In genomic region chr7:142400112-142400749, GRCm38 (mm10) we compare ENCODE assay signal across 24 mouse cellular contexts. TPM values are rescaled to one million over a fixed set of nuclear protein-coding genes. Genes with fewer than 3 reads are reported as not detected.
DNase-seq lines count a peak whose midpoint lies in the region; ATAC-seq lines count a peak whose summit lies in the region.
"Had no signal": no experiment of that assay in that cellular context is flagged by ENCODE, and none has a peak within 500 bp of the region (broad histone marks: within the 10 kb centered on the region; RNA-seq: fewer than 3 reads in every experiment).

No protein-coding gene starts in this region.

- no peak overlapping the region for H3K9ac ChIP-seq in forebrain, embryonic 14.5 days (ENCODE audit: low read length)
- H3K9ac ChIP-seq: forebrain, embryonic 12.5 days; heart, embryonic 12.5 days had no signal

- no peak for ATAC-seq in forebrain, embryonic 14.5 days
- ATAC-seq in cerebellum, adult (ENCODE audit: insufficient number of reproducible peaks, low FRiP score, low TSS enrichment) = no peak
- ATAC-seq: CD4-positive, CD25-positive, alpha-beta regulatory T cell, adult 4 months; hindbrain, embryonic 16.5 days; midbrain, embryonic 16.5 days had no signal

- DNase-seq in forebrain, embryonic 10.5 days (ENCODE audit: extremely low spot score, low spot score) = no peak
- DNase-seq in forebrain, embryonic 14.5 days (ENCODE audit: low spot score) = no peak
- DNase-seq in layer of hippocampus, adult 9-11 months = peak; percentile 80
- no peak for DNase-seq in layer of hippocampus, adult 8-10 months (ENCODE audit: low spot score in 2 of 2)
- peak; percentile 31 to 38 for DNase-seq in right cerebral cortex, adult 2 months (ENCODE audit: low spot score in 2 of 2)
- DNase-seq in right cerebral cortex, postnatal 25 days = no peak
- DNase-seq in yolk sac, embryonic 10.5 days (ENCODE audit: low spot score) = no peak
- DNase-seq: cerebellum, adult 18-20 months; heart, postnatal 36 days; liver, embryonic 13.5 days; thymus, postnatal 14 days had no signal

- H3K9me3 ChIP-seq in forebrain, embryonic 10.5 days = no peaks in the 10 kb centered on the region
- no peaks in the 10 kb centered on the region for H3K9me3 ChIP-seq in forebrain, embryonic 14.5 days (replicated peaks; ENCODE audit: control insufficient read depth, low read length)
- H3K9me3 ChIP-seq: forebrain, embryonic 12.5 days; G1E; heart, embryonic 12.5 days; liver, embryonic 13.5 days had no signal

- H3K36me3 ChIP-seq in forebrain, embryonic 10.5 days (replicated peaks) = no peaks in the 10 kb centered on the region
- no peaks in the 10 kb centered on the region for H3K36me3 ChIP-seq in forebrain, embryonic 14.5 days (ENCODE audit: control insufficient read depth, insufficient read depth, low read length)
- H3K36me3 ChIP-seq: forebrain, embryonic 12.5 days; G1E; heart, embryonic 12.5 days; liver, embryonic 13.5 days had no signal

- peaks cover 33% of the 10 kb centered on the region for H3K4me1 ChIP-seq in forebrain, embryonic 10.5 days
- 0 out of 2 replicates have a peak, but pooled peaks cover 3% of the 10 kb centered on the region for H3K4me1 ChIP-seq in forebrain, embryonic 14.5 days (ENCODE audit: control insufficient read depth, insufficient read depth, low read length)

- H3K27me3 ChIP-seq in forebrain, embryonic 10.5 days (ENCODE audit: poor library complexity, severe bottlenecking) = peaks cover 63% of the 10 kb centered on the region
- no peaks in the 10 kb centered on the region for H3K27me3 ChIP-seq in forebrain, embryonic 14.5 days (replicated peaks; ENCODE audit: control insufficient read depth, insufficient read depth, low read length)
- H3K27me3 ChIP-seq: heart, embryonic 12.5 days; liver, embryonic 13.5 days had no signal

- peak overlapping the region; percentile 60; the same call in 1 of the 2 replicates for H3K27ac ChIP-seq in forebrain, embryonic 10.5 days
- no peak overlapping the region for H3K27ac ChIP-seq in forebrain, embryonic 14.5 days (ENCODE audit: low read depth, low read length)
- H3K27ac ChIP-seq: forebrain, embryonic 12.5 days; liver, embryonic 13.5 days had no signal

- H3K4me3 ChIP-seq in forebrain, embryonic 10.5 days = no peak overlapping the region
- no peak overlapping the region for H3K4me3 ChIP-seq in forebrain, embryonic 14.5 days (ENCODE audit: low read depth, low read length)
- H3K4me3 ChIP-seq: forebrain, embryonic 12.5 days; heart, embryonic 12.5 days; liver, embryonic 13.5 days had no signal

- H3K4me2 ChIP-seq in forebrain, embryonic 14.5 days (ENCODE audit: low read length) = no peak overlapping the region
- H3K4me2 ChIP-seq: forebrain, embryonic 12.5 days; heart, embryonic 12.5 days; liver, embryonic 13.5 days had no signal

- WGBS in forebrain, embryonic 10.5 days = 58% methylated on average over 7 of the region's 7 CpGs
- WGBS in forebrain, embryonic 14.5 days = 49% methylated on average over 7 of the region's 7 CpGs

RNA-seq across cellular contexts. Expression of gene Ctsd, which starts 12.4 kb away (rescaled TPM):
- polyA plus RNA-seq in forebrain, embryonic 10.5 days (2016; fragmentation: Nextera tagmentation; extraction: Ambion mirVana) = 135 and 142 TPM in 2 replicates
- polyA plus RNA-seq in forebrain, embryonic 14.5 days (2014; fragmentation: Nextera tagmentation; extraction: Ambion mirVana) = 261 and 263 TPM in 2 replicates
- 1,000 to 10,000 TPM in 2 of 4 experiments, 100 to 1,000 TPM in 2; 302 to 1,974 (median 897) TPM for total RNA-seq in layer of hippocampus, adult 8-10 months (2022)

RNA-seq across cellular contexts. Expression of gene Gm49369, which starts 17.8 kb away (rescaled TPM):
- polyA plus RNA-seq in forebrain, embryonic 10.5 days (2016; fragmentation: Nextera tagmentation; extraction: Ambion mirVana) = not detected in 2 replicates
- not detected in 2 replicates for polyA plus RNA-seq in forebrain, embryonic 14.5 days (2014; fragmentation: Nextera tagmentation; extraction: Ambion mirVana)
- 10 to 100 TPM in 2 of 4 experiments, 1 to 10 TPM in 2; 2.0 to 27.5 (median 16.4) TPM for total RNA-seq in layer of hippocampus, adult 8-10 months (2022)
- polyA plus RNA-seq: CD4-positive, CD25-positive, alpha-beta regulatory T cell, adult 4 months; heart, embryonic 12.5 days; large intestine, adult 2 months; liver, embryonic 13.5 days; stomach, embryonic 16.5 days had no signal

RNA-seq across cellular contexts. Expression of gene Ifitm10, which starts 26.7 kb away (rescaled TPM):
- 0.51 and 1.00 TPM in 2 replicates for polyA plus RNA-seq in forebrain, embryonic 10.5 days (2016; fragmentation: Nextera tagmentation; extraction: Ambion mirVana)
- polyA plus RNA-seq in forebrain, embryonic 14.5 days (2014; fragmentation: Nextera tagmentation; extraction: Ambion mirVana) = 1.9 and 3.4 TPM in 2 replicates
- 10 to 100 TPM; 33.3 to 40.3 (median 35.8) TPM for total RNA-seq in layer of hippocampus, adult 8-10 months (2022)

RNA-seq across cellular contexts. Expression of gene Syt8, which starts 34.4 kb away (rescaled TPM):
- 0.18 TPM in 1 of 2 replicates, not detected in the other for polyA plus RNA-seq in forebrain, embryonic 10.5 days (2016; fragmentation: Nextera tagmentation; extraction: Ambion mirVana)
- not detected in 2 replicates for polyA plus RNA-seq in forebrain, embryonic 14.5 days (2014; fragmentation: Nextera tagmentation; extraction: Ambion mirVana)
- 1 to 10 TPM in 2 of 4 experiments, under 1 TPM in 1, not detected in 1; 0.29 to 2.3 (median 1.9) TPM for total RNA-seq in layer of hippocampus, adult 8-10 months (2022)
- total RNA-seq: adrenal gland, adult 18-20 months; gastrocnemius, adult 18-20 months; heart, postnatal 36 days; left cerebral cortex, postnatal 36 days; megakaryocyte, adult 5-6 weeks had no signal
- polyA plus RNA-seq: CD4-positive, CD25-positive, alpha-beta regulatory T cell, adult 4 months; forebrain, embryonic 12.5 days; G1E; hindbrain, embryonic 16.5 days; liver, embryonic 13.5 days; midbrain, embryonic 16.5 days had no signal

RNA-seq across cellular contexts. Expression of gene Tnni2, which starts 41.4 kb away (rescaled TPM):
- polyA plus RNA-seq in forebrain, embryonic 10.5 days (2016; fragmentation: Nextera tagmentation; extraction: Ambion mirVana) = 0.46 and 1.4 TPM in 2 replicates
- polyA plus RNA-seq in forebrain, embryonic 14.5 days (2014; fragmentation: Nextera tagmentation; extraction: Ambion mirVana) = 0.67 and 0.82 TPM in 2 replicates
- total RNA-seq in layer of hippocampus, adult 8-10 months (2022) = 1 to 10 TPM; 1.2 to 4.9 (median 2.7) TPM
- polyA plus RNA-seq: CD4-positive, CD25-positive, alpha-beta regulatory T cell, adult 4 months had no signal

Comparison
In these comparisons a context has a peak if more than half of its experiments do, and no peak if none do; other contexts are left out.
1. DNase-seq: peak in layer of hippocampus, adult 9-11 months (single experiment) and right cerebral cortex, adult 2 months (2 of 2); none in forebrain, embryonic 10.5 days (single experiment), forebrain, embryonic 14.5 days (single experiment), layer of hippocampus, adult 8-10 months (0 of 2), right cerebral cortex, postnatal 25 days (single experiment) and yolk sac, embryonic 10.5 days (single experiment).